Mouse (Mus musculus) stomach, embryonic 14.5 days (tissue): Measurements from ENCODE around the gene Tprgl. TPM values are rescaled to one million over a fixed set of nuclear protein-coding genes. Genes with fewer than 3 reads are reported as not detected.
A peak's percentile ranks its signal among the peaks of the same experiment; 100 is the strongest.

Experiments
- ATAC-seq: fragments of 200-750 bp; cut with Nextera tagmentation; 2 replicates; pipeline ENCODE4 v1.8.0; 2017; ENCODE audit warnings: low read depth, moderate TSS enrichment; ENCODE audit not compliant: insufficient number of reproducible peaks, insufficient read depth, low FRiP score
- H3K27ac ChIP-seq: fragments of 300-500 bp; sonication (generic); 2 replicates; pipeline ENCODE4 v1.5.1; 2014; ENCODE audit warnings: mild to moderate bottlenecking, low read length, moderate library complexity, mixed read lengths
- H3K27me3 ChIP-seq: fragments of 300-500 bp; sonication (generic); 2 replicates; pipeline ENCODE4 v1.6.1; 2014; ENCODE audit warnings: low read length, control low read depth, mixed read lengths; ENCODE audit not compliant: control insufficient read depth, insufficient read depth
- H3K36me3 ChIP-seq: fragments of 300-500 bp; sonication (generic); 2 replicates; pipeline ENCODE4 v1.6.1; 2014; ENCODE audit warnings: mild to moderate bottlenecking, control low read depth, low read length, moderate library complexity, mixed read lengths; ENCODE audit not compliant: control insufficient read depth, insufficient read depth
- H3K4me1 ChIP-seq: fragments of 300-500 bp; sonication (generic); 2 replicates; pipeline ENCODE4 v1.6.1; 2014; ENCODE audit warnings: low read length, control low read depth, mixed read lengths; ENCODE audit not compliant: control insufficient read depth, insufficient read depth
- H3K4me2 ChIP-seq: fragments of 300-500 bp; sonication (generic); replicated peaks from 2 replicates; pipeline ENCODE4 v1.6.1; 2014; ENCODE audit warnings: low read depth, low read length, control low read depth
- H3K4me3 ChIP-seq: fragments of 300-500 bp; sonication (generic); 2 replicates; pipeline ENCODE4 v1.5.1; 2014; ENCODE audit warnings: low read depth, low read length, control low read depth
- H3K9ac ChIP-seq: fragments of 300-500 bp; sonication (generic); replicated peaks from 2 replicates; pipeline ENCODE4 v1.6.1; 2014; ENCODE audit warnings: low read depth, mild to moderate bottlenecking, control low read depth, low read length, moderate library complexity, mixed read lengths
- H3K9me3 ChIP-seq: fragments of 300-500 bp; sonication (generic); 2 replicates; pipeline ENCODE4 v1.6.1; 2016; ENCODE audit warnings: low read depth, low read length, control low read depth; ENCODE audit not compliant: control insufficient read depth
- WGBS: fragments of 180-500 bp; shearing (Covaris S2); extraction: QIAGEN DNeasy Blood & Tissue Kit; methylation state at CpG from one replicate; pipeline ENCODE4 v1.1.7; 2014; 5-methylcytosine and 5-hydroxymethylcytosine counted together
- polyA plus RNA-seq: library from polyadenylated mRNA; unstranded; fragments of >200 nt; fragmentation: Nextera tagmentation; extraction: Ambion mirVana; gene quantifications from 2 replicates; pipeline ENCODE4 v1.2.1, GENCODE M21; 2014

The Tprgl gene
- polyA plus RNA-seq, 1 experiment from 2014 or later, result 126 TPM

- Histone ChIP-seq H3K27ac (no peak overlapping the region), H3K9ac (no peak overlapping the region), H3K4me1 (no peaks in the 10 kb centered on the region), H3K9me3 (no peaks in the 10 kb centered on the region; the same call in 1 of the 2 replicates), H3K4me2 (no peak overlapping the region), H3K4me3 (no peak overlapping the region), H3K27me3 (no peaks in the 10 kb centered on the region), H3K36me3 (no peaks in the 10 kb centered on the region)
- 68% methylated on average over 6 of the region's 6 CpGs for WGBS
- ATAC-seq, result no peak
These were observed 37.5 kb upstream of the Tprgl start for GRCm38 (mm10) chr4:154197961-154198360.

GRCm38 (mm10) chr4:154188948-154189347 lies 28.5 kb upstream of the Tprgl start:
- H3K4me3 ChIP-seq, result no peak overlapping the region
- no peak overlapping the region for H3K27ac ChIP-seq
- H3K36me3 ChIP-seq, result no peaks in the 10 kb centered on the region
- no peak for ATAC-seq
- no peaks in the 10 kb centered on the region for H3K9me3 ChIP-seq
- no peaks in the 10 kb centered on the region for H3K27me3 ChIP-seq
- H3K4me1 ChIP-seq, result no peaks in the 10 kb centered on the region
- WGBS, result 70% methylated on average over 8 of the region's 8 CpGs
- H3K9ac ChIP-seq, result no peak overlapping the region
- H3K4me2 ChIP-seq, result no peak overlapping the region

GRCm38 (mm10) chr4:154186002-154186537 lies 25.6 kb upstream of the Tprgl start:
- Histone ChIP-seq H3K4me2 (no peak overlapping the region), H3K27ac (no peak overlapping the region)
- ATAC-seq, result no peak

GRCm38 (mm10) chr4:154185001-154185400 lies 24.5 kb upstream of the Tprgl start:
- Histone ChIP-seq H3K27me3 (no peaks in the 10 kb centered on the region), H3K4me3 (no peak overlapping the region), H3K36me3 (no peaks in the 10 kb centered on the region), H3K4me2 (no peak overlapping the region), H3K9ac (no peak overlapping the region), H3K9me3 (no peaks in the 10 kb centered on the region), H3K27ac (no peak overlapping the region), H3K4me1 (no peaks in the 10 kb centered on the region)
- WGBS, result 71% methylated on average over 5 of the region's 5 CpGs
- ATAC-seq, result no peak

More at GRCm38 (mm10) chr4:154186002-154186537, 25.6 kb upstream of the Tprgl start:
- no peaks in the 10 kb centered on the region for H3K4me1 ChIP-seq
- 64% methylated on average over 11 of the region's 11 CpGs for WGBS
- no peak overlapping the region for H3K9ac ChIP-seq
- H3K4me3 ChIP-seq, result no peak overlapping the region
- no peaks in the 10 kb centered on the region for H3K9me3 ChIP-seq
- H3K27me3 ChIP-seq, result no peaks in the 10 kb centered on the region
- H3K36me3 ChIP-seq, result no peaks in the 10 kb centered on the region

GRCm38 (mm10) chr4:154183566-154183965 lies 23.1 kb upstream of the Tprgl start:
- Histone ChIP-seq H3K4me3 (no peak overlapping the region), H3K4me2 (no peak overlapping the region), H3K27ac (no peak overlapping the region), H3K27me3 (no peaks in the 10 kb centered on the region), H3K9me3 (no peaks in the 10 kb centered on the region), H3K36me3 (no peaks in the 10 kb centered on the region), H3K9ac (no peak overlapping the region), H3K4me1 (no peaks in the 10 kb centered on the region)
- no peak for ATAC-seq
- WGBS, result 71% methylated on average over 5 of the region's 5 CpGs

GRCm38 (mm10) chr4:154181001-154181400 lies 20.5 kb upstream of the Tprgl start:
- ATAC-seq, result no peak
- WGBS, result 64% methylated on average over 7 of the region's 7 CpGs
- H3K4me1 ChIP-seq, result no peaks in the 10 kb centered on the region
- no peak overlapping the region for H3K4me2 ChIP-seq
- no peak overlapping the region for H3K4me3 ChIP-seq
- H3K36me3 ChIP-seq, result no peaks in the 10 kb centered on the region
- H3K27me3 ChIP-seq, result no peaks in the 10 kb centered on the region
- H3K9ac ChIP-seq, result no peak overlapping the region
- H3K27ac ChIP-seq, result no peak overlapping the region
- H3K9me3 ChIP-seq, result no peaks in the 10 kb centered on the region

GRCm38 (mm10) chr4:154177257-154177656 lies 16.8 kb upstream of the Tprgl start:
- H3K9ac ChIP-seq, result no peak overlapping the region
- 61% methylated on average over 8 of the region's 8 CpGs for WGBS
- H3K27ac ChIP-seq, result no peak overlapping the region
- no peak overlapping the region for H3K4me2 ChIP-seq
- ATAC-seq, result no peak
- H3K27me3 ChIP-seq, result 0 out of 2 replicates have a peak, but pooled peaks cover 3% of the 10 kb centered on the region
- H3K36me3 ChIP-seq, result no peaks in the 10 kb centered on the region
- 0 out of 2 replicates have a peak, but pooled peaks cover under 1% of the 10 kb centered on the region for H3K4me1 ChIP-seq
- H3K9me3 ChIP-seq, result no peaks in the 10 kb centered on the region
- no peak overlapping the region for H3K4me3 ChIP-seq

- ATAC-seq, result no peak
- H3K9me3 ChIP-seq, result no peaks in the 10 kb centered on the region
- WGBS, result 36% methylated on average over 13 of the region's 13 CpGs
- H3K4me3 ChIP-seq, result peak overlapping the region; percentile 49
- H3K9ac ChIP-seq, result no peak overlapping the region
- H3K4me2 ChIP-seq, result peak overlapping the region; percentile 99
- peaks cover 18% of the 10 kb centered on the region for H3K27me3 ChIP-seq
- no peaks in the 10 kb centered on the region for H3K36me3 ChIP-seq
- no peak overlapping the region for H3K27ac ChIP-seq
- peaks cover 13% of the 10 kb centered on the region; the same call in 1 of the 2 replicates for H3K4me1 ChIP-seq
These were observed 11.6 kb upstream of the Tprgl start for GRCm38 (mm10) chr4:154171931-154172604.
